Mouse (Mus musculus): ENCODE results near the gene Bag1.

Bag1 gene

GRCm38 (mm10) chr4:40948160-40948708, at the start of gene Bag1, which contains the start of gene Chmp5:
TSS of gene Bag1 (minus strand) at chr4:40948294.
TSS of gene Chmp5 (plus strand) at chr4:40948407.
- DNase-seq, result peak; percentile 100

- DNase-seq, result no peak
Measured at GRCm38 (mm10) chr4:40996302-40996701, 48.2 kb upstream of the Bag1 start.

GRCm38 (mm10) chr4:40989633-40990032, 41.5 kb upstream of the Bag1 start:
- DNase-seq, result no peak

GRCm38 (mm10) chr4:40983686-40984085, 35.6 kb upstream of the Bag1 start:
- DNase-seq, result peak; percentile 24

GRCm38 (mm10) chr4:40982486-40982885, 34.4 kb upstream of the Bag1 start:
- no peak for DNase-seq

GRCm38 (mm10) chr4:40979430-40979829, 31.3 kb upstream of the Bag1 start:
- DNase-seq, result no peak

GRCm38 (mm10) chr4:40976651-40977050, 28.6 kb upstream of the Bag1 start:
- no peak for DNase-seq

GRCm38 (mm10) chr4:40975678-40976077, 27.6 kb upstream of the Bag1 start:
- DNase-seq, result peak; percentile 26

- no peak for DNase-seq
Measured at GRCm38 (mm10) chr4:40974011-40974410, 25.9 kb upstream of the Bag1 start.

GRCm38 (mm10) chr4:40971744-40972143, 23.6 kb upstream of the Bag1 start:
- DNase-seq, result peak; percentile 31

GRCm38 (mm10) chr4:40970842-40971701, 23.0 kb upstream of the Bag1 start, which contains the start of gene Nfx1:
TSS of gene Nfx1 (plus strand) at chr4:40970906.
- DNase-seq, result peak; percentile 96

GRCm38 (mm10) chr4:40970592-40970841, 22.4 kb upstream of the Bag1 start:
- DNase-seq, result no peak

- peak; percentile 50 for DNase-seq
Measured at GRCm38 (mm10) chr4:40969781-40970591, 21.9 kb upstream of the Bag1 start.

- peak; percentile 68 for DNase-seq
Measured at GRCm38 (mm10) chr4:40969161-40969560, 21.1 kb upstream of the Bag1 start.

- no peak for DNase-seq
Measured at GRCm38 (mm10) chr4:40963536-40963935, 15.4 kb upstream of the Bag1 start.

- no peak for DNase-seq
Measured at GRCm38 (mm10) chr4:40955942-40956341, 7.8 kb upstream of the Bag1 start.

- DNase-seq, result peak; percentile 64
Measured at GRCm38 (mm10) chr4:40953521-40953920, 5.4 kb upstream of the Bag1 start.

- DNase-seq, result no peak
Measured at GRCm38 (mm10) chr4:40947565-40948159, 432 bp downstream of the Bag1 start.

- DNase-seq, result no peak
Measured at GRCm38 (mm10) chr4:40946516-40947121, 1.5 kb downstream of the Bag1 start.

GRCm38 (mm10) chr4:40943651-40944050, 4.4 kb downstream of the Bag1 start:
- no peak for DNase-seq

GRCm38 (mm10) chr4:40938793-40939192, 9.3 kb downstream of the Bag1 start:
- no peak for DNase-seq

- no peak for DNase-seq
Measured at GRCm38 (mm10) chr4:40936175-40936839, 11.8 kb downstream of the Bag1 start.
